Mouse (Mus musculus) forebrain, embryonic 13.5 days (tissue): Measurements from ENCODE around the gene Obox7. TPM values are rescaled to one million over a fixed set of nuclear protein-coding genes. Genes with fewer than 3 reads are reported as not detected.
"Not testable (repeated sequence)": the region's sequence is repeated elsewhere in the genome, so short reads cannot be mapped to it uniquely, and the experiment has no call there.

Experiments
- ATAC-seq: fragments of 200-750 bp; cut with Nextera tagmentation; 2 replicates; pipeline ENCODE4 v1.8.0; 2017
- H3K27ac ChIP-seq: fragments of 300-500 bp; sonication (generic); 2 replicates; pipeline ENCODE4 v1.5.1; 2015; ENCODE audit warnings: inconsistent platforms, mild to moderate bottlenecking, moderate library complexity
- H3K27me3 ChIP-seq: fragments of 300-500 bp; sonication (generic); 2 replicates; pipeline ENCODE4 v1.6.1; 2015; ENCODE audit warnings: mild to moderate bottlenecking, inconsistent platforms
- H3K36me3 ChIP-seq: fragments of 300-500 bp; sonication (generic); 2 replicates; pipeline ENCODE4 v1.6.1; 2015; ENCODE audit warnings: mild to moderate bottlenecking, inconsistent platforms; ENCODE audit not compliant: poor library complexity, severe bottlenecking
- H3K4me1 ChIP-seq: fragments of 300-500 bp; sonication (generic); 2 replicates; pipeline ENCODE4 v1.6.1; 2015; ENCODE audit warnings: inconsistent platforms
- H3K4me2 ChIP-seq: fragments of 300-500 bp; sonication (generic); 2 replicates; pipeline ENCODE4 v1.6.1; 2015; ENCODE audit warnings: inconsistent platforms, mild to moderate bottlenecking, moderate library complexity
- H3K4me3 ChIP-seq: fragments of 300-500 bp; sonication (generic); 2 replicates; pipeline ENCODE4 v1.5.1; 2015; ENCODE audit warnings: mild to moderate bottlenecking, inconsistent platforms
- H3K9ac ChIP-seq: fragments of 300-500 bp; sonication (generic); 2 replicates; pipeline ENCODE4 v1.6.1; 2015; ENCODE audit warnings: mild to moderate bottlenecking, inconsistent platforms
- H3K9me3 ChIP-seq: fragments of 300-500 bp; sonication (generic); replicated peaks from 2 replicates; pipeline ENCODE4 v1.6.1; 2016; ENCODE audit warnings: inconsistent platforms
- WGBS: fragments of 180-500 bp; shearing (Covaris S2); methylation state at CpG from one replicate; pipeline ENCODE4 v1.1.7; 2015; 5-methylcytosine and 5-hydroxymethylcytosine counted together
- polyA plus RNA-seq: library from polyadenylated mRNA; unstranded; fragments of >200 nt; fragmentation: Nextera tagmentation; extraction: Ambion mirVana; gene quantifications from 2 replicates; pipeline ENCODE4 v1.2.1, GENCODE M21; 2015

Gene Obox7
- not detected in 2 replicates for polyA plus RNA-seq

- H3K36me3 ChIP-seq, H3K27me3 ChIP-seq, H3K27ac ChIP-seq, H3K4me2 ChIP-seq, H3K9ac ChIP-seq, H3K4me3 ChIP-seq, H3K4me1 ChIP-seq, ATAC-seq: not testable (repeated sequence)
- 67% methylated on average over 1 of the region's 1 CpGs for WGBS
- H3K9me3 ChIP-seq = peaks cover 28% of the 10 kb centered on the region
These were observed at the start of gene Obox7 for GRCm38 (mm10) chr7:14659196-14659595. TSS of gene Obox7 (plus strand) at chr7:14659496.

- not testable (repeated sequence) for H3K27ac ChIP-seq, H3K36me3 ChIP-seq, H3K4me1 ChIP-seq, H3K27me3 ChIP-seq
- Histone ChIP-seq H3K4me2 (peak overlapping the region; percentile 46), H3K9ac (0 out of 2 replicates have a peak overlapping the region, but pooled peaks have one; percentile 12), H3K9me3 (peaks cover 32% of the 10 kb centered on the region), H3K4me3 (peak overlapping the region; percentile 33)
- peak; percentile 86 for ATAC-seq
- 7% methylated on average over 83 of the region's 132 CpGs for WGBS
These were observed 36.4 kb upstream of the Obox7 start for GRCm38 (mm10) chr7:14622556-14623542.

Other genes starting within 250 kb of the Obox7 start
- gene Sult2a8, start 212.7 kb upstream of the Obox7 start, polyA plus RNA-seq = not detected in 2 replicates
- gene Sult2a7, start 165.3 kb upstream of the Obox7 start, polyA plus RNA-seq = not detected in 2 replicates
- 0.14 and 0.19 TPM in 2 replicates for gene Vmn1r90, start 96.0 kb upstream of the Obox7 start, polyA plus RNA-seq